Mouse (Mus musculus) hindbrain, embryonic 16.5 days (tissue): ENCODE data around the gene Esp3. TPM values are rescaled to one million over a fixed set of nuclear protein-coding genes. Genes with fewer than 3 reads are reported as not detected.
"Not testable (repeated sequence)": the region's sequence is repeated elsewhere in the genome, so short reads cannot be mapped to it uniquely, and the experiment has no call there.

Experiments
- ATAC-seq: fragments of 200-750 bp; cut with Nextera tagmentation; 2 replicates; pipeline ENCODE4 v1.8.0; 2017; ENCODE audit warnings: moderate TSS enrichment, moderate library complexity
- H3K27ac ChIP-seq: fragments of 300-500 bp; sonication (generic); 2 replicates; pipeline ENCODE4 v1.5.1; 2014; ENCODE audit warnings: low read depth, mild to moderate bottlenecking, control low read depth, low read length, moderate library complexity
- H3K27me3 ChIP-seq: fragments of 300-500 bp; sonication (generic); replicated peaks from 2 replicates; pipeline ENCODE4 v1.6.1; 2014; ENCODE audit warnings: low read length; ENCODE audit not compliant: control insufficient read depth, insufficient read depth
- H3K36me3 ChIP-seq: fragments of 300-500 bp; sonication (generic); 2 replicates; pipeline ENCODE4 v1.6.1; 2014; ENCODE audit warnings: mild to moderate bottlenecking, low read length, moderate library complexity, mixed read lengths; ENCODE audit not compliant: control insufficient read depth, insufficient read depth
- H3K4me1 ChIP-seq: fragments of 300-500 bp; sonication (generic); 2 replicates; pipeline ENCODE4 v1.6.1; 2014; ENCODE audit warnings: low read depth, low read length; ENCODE audit not compliant: control insufficient read depth, insufficient read depth
- H3K4me2 ChIP-seq: fragments of 300-500 bp; sonication (generic); 2 replicates; pipeline ENCODE4 v1.6.1; 2014; ENCODE audit warnings: mild to moderate bottlenecking, low read length, control low read depth, moderate library complexity
- H3K4me3 ChIP-seq: fragments of 300-500 bp; sonication (generic); 2 replicates; pipeline ENCODE4 v1.5.1; 2014; ENCODE audit warnings: mild to moderate bottlenecking, low read length, control low read depth, moderate library complexity
- H3K9ac ChIP-seq: fragments of 300-500 bp; sonication (generic); 2 replicates; pipeline ENCODE4 v1.6.1; 2014; ENCODE audit warnings: low read depth, mild to moderate bottlenecking, control low read depth, low read length, moderate library complexity
- H3K9me3 ChIP-seq: fragments of 300-500 bp; sonication (generic); 2 replicates; pipeline ENCODE4 v1.6.1; 2014; ENCODE audit warnings: mild to moderate bottlenecking, low read length, moderate library complexity; ENCODE audit not compliant: control insufficient read depth
- WGBS: fragments of 180-500 bp; shearing (Covaris S2); extraction: QIAGEN DNeasy Blood & Tissue Kit; methylation state at CpG from one replicate; pipeline ENCODE4 v1.1.7; 2014; 5-methylcytosine and 5-hydroxymethylcytosine counted together
- polyA plus RNA-seq: library from polyadenylated mRNA; unstranded; fragments of >200 nt; fragmentation: Nextera tagmentation; extraction: Ambion mirVana; gene quantifications from 2 replicates; pipeline ENCODE4 v1.2.1, GENCODE M21; 2015

Esp3 gene
- polyA plus RNA-seq, result not detected in 2 replicates

DNA sequence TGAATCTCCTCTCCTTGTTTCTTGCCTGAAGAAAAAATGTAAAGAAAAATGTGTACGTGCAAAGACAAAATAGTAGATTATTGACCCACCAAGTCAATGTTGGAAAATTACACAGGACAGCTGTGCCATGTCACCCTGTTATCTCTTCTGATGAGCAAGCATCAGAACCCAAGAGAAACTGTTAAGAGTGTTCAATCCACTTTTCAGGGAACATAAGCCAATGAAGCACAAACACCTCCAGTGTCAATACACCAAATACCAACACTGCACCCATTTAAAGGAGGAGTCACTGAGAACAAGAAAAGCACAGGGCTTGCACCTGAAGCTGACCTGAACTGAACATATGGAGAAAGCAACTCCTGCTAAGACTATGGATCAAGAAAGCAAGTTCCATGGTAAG lies at the start of gene Esp3:
Gene Esp3 (plus strand): TSS at position 301 of the 400 bp plus-strand sequence.
- not testable (repeated sequence) for H3K9ac ChIP-seq, H3K4me2 ChIP-seq, H3K4me1 ChIP-seq, H3K9me3 ChIP-seq, ATAC-seq, H3K36me3 ChIP-seq, H3K27ac ChIP-seq, H3K4me3 ChIP-seq, H3K27me3 ChIP-seq
- 100% methylated on average over 1 of the region's 1 CpGs for WGBS

DNA sequence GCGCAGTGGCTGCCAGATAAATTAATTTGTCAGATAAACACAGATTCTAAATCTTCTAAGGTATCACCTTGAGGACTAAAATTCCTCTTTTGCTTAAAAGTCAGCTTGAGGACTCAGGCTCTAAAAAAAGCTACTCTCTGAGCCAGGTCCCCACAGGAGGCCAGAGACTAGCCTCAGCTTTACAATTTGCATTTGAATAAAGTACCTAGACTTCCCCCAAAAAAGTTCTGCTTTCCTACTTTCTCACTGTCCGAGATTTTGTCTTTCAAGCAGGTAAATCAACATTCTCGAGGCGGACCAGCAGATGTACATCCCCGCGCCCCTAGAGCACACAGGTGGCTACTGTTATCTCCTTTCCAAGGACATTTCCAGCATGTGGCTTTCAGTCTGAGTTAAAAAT lies 48.0 kb upstream of the Esp3 start:
- not testable (repeated sequence) for H3K27me3 ChIP-seq, H3K4me2 ChIP-seq, H3K9ac ChIP-seq, H3K4me3 ChIP-seq, H3K27ac ChIP-seq, ATAC-seq, H3K36me3 ChIP-seq, H3K4me1 ChIP-seq, H3K9me3 ChIP-seq
- 42% methylated on average over 6 of the region's 6 CpGs for WGBS

DNA sequence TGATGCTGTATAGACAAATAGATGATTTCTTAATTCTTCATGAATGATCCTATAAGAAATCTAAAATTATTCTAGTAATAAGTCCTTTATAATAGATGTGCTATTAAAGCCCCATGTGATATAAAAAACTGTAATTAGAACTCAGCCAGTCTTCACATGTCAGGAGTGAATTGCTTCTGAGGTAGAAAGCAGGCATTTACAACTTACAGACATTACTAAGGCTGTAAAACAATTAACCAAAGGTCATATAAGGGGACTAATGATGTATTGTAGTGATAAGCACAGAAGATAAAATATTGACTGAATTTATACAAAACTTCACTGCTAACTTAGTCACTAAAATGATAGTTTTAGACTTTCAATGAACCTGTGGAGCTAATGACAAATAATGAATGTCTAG lies 40.6 kb upstream of the Esp3 start:
- H3K27ac ChIP-seq, result no peak overlapping the region
- no peak overlapping the region for H3K4me3 ChIP-seq
- H3K4me2 ChIP-seq, result no peak overlapping the region
- no peak for ATAC-seq
- no peaks in the 10 kb centered on the region for H3K9me3 ChIP-seq
- no peak overlapping the region for H3K9ac ChIP-seq
- H3K36me3 ChIP-seq, result no peaks in the 10 kb centered on the region
- no peaks in the 10 kb centered on the region for H3K4me1 ChIP-seq
- no peaks in the 10 kb centered on the region for H3K27me3 ChIP-seq

DNA sequence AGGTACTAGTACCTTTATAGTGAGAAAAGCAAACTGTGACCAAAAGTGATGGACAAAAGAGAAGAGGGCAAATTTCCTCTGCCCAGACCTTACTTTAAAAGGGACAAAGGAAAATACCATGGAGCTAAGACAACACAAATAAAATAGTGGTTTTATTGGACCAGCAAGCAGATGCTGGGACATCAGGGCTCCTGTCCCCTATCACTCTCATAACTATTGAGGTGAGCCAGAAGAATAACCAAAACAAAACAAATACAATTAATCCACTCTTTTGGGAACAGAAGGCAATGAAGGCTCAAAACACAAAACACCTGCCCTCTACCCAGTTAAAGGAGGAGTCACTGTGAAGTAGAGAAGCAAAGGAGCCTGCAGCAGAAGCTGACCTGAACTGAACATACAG lies 33.6 kb upstream of the Esp3 start, which contains the start of gene Esp4:
Gene Esp4 (plus strand): TSS at position 301 of the 400 bp plus-strand sequence.
- no peak within 1 kb of the TSS for H3K4me2 ChIP-seq
- H3K4me1 ChIP-seq, result no peaks in the 10 kb centered on the region
- H3K4me3 ChIP-seq, result no peak within 1 kb of the TSS
- H3K9ac ChIP-seq, result no peak within 1 kb of the TSS
- no peaks in the 10 kb centered on the region for H3K36me3 ChIP-seq
- H3K27me3 ChIP-seq, result no peaks in the 10 kb centered on the region
- no peak within 1 kb of the TSS for H3K27ac ChIP-seq
- no peaks in the 10 kb centered on the region for H3K9me3 ChIP-seq
- ATAC-seq, result no peak

DNA sequence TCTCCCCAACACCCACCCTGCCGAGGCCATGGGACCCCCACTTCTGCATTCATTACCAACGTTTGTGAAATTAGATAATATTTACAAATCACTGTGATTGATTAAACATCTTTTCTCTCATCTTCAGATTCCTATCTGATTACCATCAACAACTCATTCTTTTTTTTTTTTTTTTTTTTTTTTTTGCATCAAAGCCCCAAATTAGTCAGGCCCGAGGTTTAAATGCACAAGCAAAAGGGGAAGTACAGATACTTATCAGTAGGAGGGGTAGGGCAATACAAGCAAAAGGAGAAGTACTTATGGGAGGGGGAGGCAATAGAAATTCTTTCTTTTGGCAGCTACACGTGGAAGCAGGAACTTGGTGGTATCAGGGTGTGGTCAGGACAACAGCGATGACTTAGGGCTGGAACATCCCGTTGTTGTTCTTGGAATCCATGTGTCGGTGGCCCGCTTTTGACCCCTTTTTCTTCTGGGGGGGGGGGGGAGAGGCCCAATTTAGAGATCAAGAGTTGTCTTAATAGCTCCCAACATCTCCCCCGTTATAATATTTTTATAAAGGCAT lies 30.3 kb downstream of the Esp3 start:
- not testable (repeated sequence) for H3K4me2 ChIP-seq, H3K4me1 ChIP-seq, H3K9ac ChIP-seq, ATAC-seq, H3K9me3 ChIP-seq, H3K4me3 ChIP-seq, H3K36me3 ChIP-seq, H3K27ac ChIP-seq, H3K27me3 ChIP-seq
- WGBS, result 81% methylated on average over 9 of the region's 9 CpGs

DNA sequence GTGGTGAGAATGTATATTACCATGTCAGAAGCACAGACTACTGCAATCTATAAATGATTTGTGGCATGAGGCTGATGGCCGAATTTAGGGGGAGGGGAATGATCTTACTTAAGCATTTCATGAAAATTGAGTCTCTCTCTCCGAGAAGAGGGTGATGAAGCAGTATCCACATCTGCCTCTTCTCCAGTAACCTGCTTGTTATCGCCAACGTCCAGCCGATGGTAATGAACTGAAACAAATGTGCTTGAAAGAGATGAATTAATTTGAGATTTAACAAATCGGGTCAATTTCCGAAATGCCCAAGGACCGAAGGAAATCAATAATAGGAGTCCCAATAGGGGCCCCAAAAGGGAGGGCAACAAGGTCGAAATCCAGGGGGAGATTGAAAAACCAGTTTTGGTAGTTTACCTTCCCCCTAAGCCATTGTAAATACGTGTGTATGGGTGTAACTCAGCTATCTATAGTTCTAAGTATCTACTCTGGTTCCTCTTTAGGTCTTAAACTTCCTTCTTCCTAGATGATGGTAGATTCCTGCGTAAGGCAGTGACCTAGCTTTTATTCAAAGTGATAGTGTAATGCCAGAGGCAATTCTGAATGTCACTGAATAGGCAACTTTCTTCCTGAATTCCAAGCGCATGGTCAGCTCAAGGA lies 31.4 kb downstream of the Esp3 start:
- H3K27ac ChIP-seq, H3K27me3 ChIP-seq, H3K4me2 ChIP-seq, ATAC-seq, H3K9me3 ChIP-seq, H3K36me3 ChIP-seq, H3K9ac ChIP-seq, H3K4me1 ChIP-seq, H3K4me3 ChIP-seq: not testable (repeated sequence)
- WGBS, result 81% methylated on average over 12 of the region's 12 CpGs

Other genes starting within 250 kb of the Esp3 start
- gene Esp8, start 112.1 kb upstream of the Esp3 start, polyA plus RNA-seq, result not detected in 2 replicates
- gene Esp6, start 70.6 kb upstream of the Esp3 start, polyA plus RNA-seq, result not detected in 2 replicates
- gene Esp4, start 33.5 kb upstream of the Esp3 start, polyA plus RNA-seq, result not detected in 2 replicates
- not detected in 2 replicates for gene Esp1, start 95.0 kb downstream of the Esp3 start, polyA plus RNA-seq
- not detected in 2 replicates for gene Crisp2, start 174.9 kb downstream of the Esp3 start, polyA plus RNA-seq
- 0.09 and 0.14 TPM in 2 replicates for gene Rhag, start 179.1 kb downstream of the Esp3 start, polyA plus RNA-seq
- gene 9130008F23Rik, start 248.5 kb downstream of the Esp3 start, polyA plus RNA-seq, result 0.99 and 1.2 TPM in 2 replicates